Mouse (Mus musculus) B cell, adult 2 months (primary cell): ENCODE data around the gene Tfpt.
A peak's percentile ranks its signal among the peaks of the same experiment; 100 is the strongest.
"Not testable (repeated sequence)": the region's sequence is repeated elsewhere in the genome, so short reads cannot be mapped to it uniquely, and the experiment has no call there.

Source experiments
- DNase-seq, 2 experiments: peaks; one replicate each; pipeline ENCODE4 v3.0.0; 2022

Gene Tfpt

GRCm38 (mm10) chr7:3616389-3617241 lies 13.1 kb downstream of the Tfpt start:
- no peak for DNase-seq

- no peak for DNase-seq
These were observed 13.7 kb downstream of the Tfpt start, which contains the start of gene Oscar for GRCm38 (mm10) chr7:3616057-3616388. Oscar (minus strand) TSS chr7:3616157.

- no peak for DNase-seq
These were observed 15.7 kb downstream of the Tfpt start for GRCm38 (mm10) chr7:3614021-3614420.

- DNase-seq: no peak
These were observed 18.7 kb downstream of the Tfpt start for GRCm38 (mm10) chr7:3611006-3611405.

GRCm38 (mm10) chr7:3610437-3610836 lies 19.3 kb downstream of the Tfpt start:
- no peak for DNase-seq

- DNase-seq: no peak
These were observed 20.6 kb downstream of the Tfpt start for GRCm38 (mm10) chr7:3609082-3609481.

GRCm38 (mm10) chr7:3608668-3609067 lies 21.1 kb downstream of the Tfpt start:
- DNase-seq: no peak

GRCm38 (mm10) chr7:3607391-3607790 lies 22.3 kb downstream of the Tfpt start:
- no peak for DNase-seq

GRCm38 (mm10) chr7:3606798-3607197 lies 22.9 kb downstream of the Tfpt start:
- DNase-seq: peak; percentile 23 to 36

GRCm38 (mm10) chr7:3601119-3601518 lies 28.6 kb downstream of the Tfpt start:
- DNase-seq: peak; percentile 73 to 75

GRCm38 (mm10) chr7:3597755-3598154 lies 32.0 kb downstream of the Tfpt start:
- DNase-seq: not testable (repeated sequence)

- peak; percentile 33 to 43 for DNase-seq
These were observed 34.6 kb downstream of the Tfpt start for GRCm38 (mm10) chr7:3595146-3595545.

- DNase-seq: peak; percentile 6 to 7
These were observed 35.0 kb downstream of the Tfpt start for GRCm38 (mm10) chr7:3594686-3595085.

GRCm38 (mm10) chr7:3593855-3594254 lies 35.9 kb downstream of the Tfpt start:
- DNase-seq: no peak

GRCm38 (mm10) chr7:3591534-3591933 lies 38.2 kb downstream of the Tfpt start:
- peak; percentile 10 to 25 for DNase-seq

GRCm38 (mm10) chr7:3590550-3590949 lies 39.2 kb downstream of the Tfpt start:
- no peak for DNase-seq

- DNase-seq: no peak
These were observed 42.4 kb downstream of the Tfpt start for GRCm38 (mm10) chr7:3587292-3587691.

- DNase-seq: no peak
These were observed 43.5 kb downstream of the Tfpt start for GRCm38 (mm10) chr7:3586255-3586654.

- no peak for DNase-seq
These were observed 44.0 kb downstream of the Tfpt start for GRCm38 (mm10) chr7:3585763-3586162.

GRCm38 (mm10) chr7:3580029-3580428 lies 49.7 kb downstream of the Tfpt start:
- no peak for DNase-seq

- DNase-seq: no peak
These were observed 50.7 kb downstream of the Tfpt start for GRCm38 (mm10) chr7:3578952-3579546.

- DNase-seq: no peak
These were observed 51.5 kb downstream of the Tfpt start for GRCm38 (mm10) chr7:3578196-3578595.

- DNase-seq: no peak
These were observed 53.2 kb downstream of the Tfpt start for GRCm38 (mm10) chr7:3576354-3577124.

- DNase-seq: no peak
These were observed 55.5 kb downstream of the Tfpt start for GRCm38 (mm10) chr7:3574216-3574615.
